In the genomic region with DNA sequence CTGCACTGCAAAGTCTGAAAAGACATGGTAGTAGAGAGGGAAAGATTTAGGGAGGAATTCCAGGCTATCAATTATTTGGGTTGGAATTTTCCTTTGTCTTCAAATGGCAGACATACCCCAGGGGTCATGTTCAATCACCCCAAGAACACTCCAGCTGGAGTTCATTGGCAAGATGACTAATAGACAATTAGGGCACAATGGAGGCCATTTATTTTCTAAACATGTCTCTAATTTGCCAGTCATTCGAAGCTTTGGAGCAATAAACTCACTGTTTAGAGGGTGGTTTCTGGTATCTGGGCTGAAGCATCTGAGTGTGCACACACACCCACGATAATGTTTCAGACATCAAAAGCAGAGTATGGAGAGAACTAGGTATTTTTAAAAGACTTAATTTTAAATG, we compare ENCODE assay signal across 11 mouse cellular contexts.
DNase-seq lines count a peak whose midpoint lies in the region; ATAC-seq lines count a peak whose summit lies in the region.
"Had no signal": no experiment of that assay in that cellular context is flagged by ENCODE, and none has a peak within 500 bp of the region (broad histone marks: within the 10 kb centered on the region; RNA-seq: fewer than 3 reads in every experiment).

No protein-coding gene starts in this region.

- no peak overlapping the region for H3K27ac ChIP-seq in kidney, embryonic 16.5 days (ENCODE audit: low read length)
- H3K27ac ChIP-seq in embryonic facial prominence, embryonic 10.5 days (replicated peaks), result no peak overlapping the region
- no peak overlapping the region for H3K27ac ChIP-seq in hindbrain, embryonic 15.5 days (replicated peaks)
- H3K27ac ChIP-seq in heart, embryonic 12.5 days (ENCODE audit: poor library complexity, severe bottlenecking), result no peak overlapping the region
- H3K27ac ChIP-seq: liver, embryonic 12.5 days had no signal

- DNase-seq in kidney, adult 9 months, result no peak
- DNase-seq in embryonic facial prominence, embryonic 10.5 days (ENCODE audit: low spot score), result peak; percentile 25
- peak; percentile 17 for DNase-seq in retina, postnatal 7 days (ENCODE audit: low read depth, low spot score)
- no peak for DNase-seq in adrenal gland, postnatal 10 days
- DNase-seq in gastrocnemius, adult 8-10 months (ENCODE audit: low spot score in 2 of 2), result no peak
- DNase-seq: lung, postnatal 14 days had no signal

- 15% methylated on average over 2 of the region's 2 CpGs for WGBS in kidney, embryonic 16.5 days
- 29% methylated on average over 2 of the region's 2 CpGs for WGBS in embryonic facial prominence, embryonic 10.5 days
- 27% methylated on average over 2 of the region's 2 CpGs for WGBS in hindbrain, embryonic 15.5 days
- 62% methylated on average over 2 of the region's 2 CpGs for WGBS in heart, embryonic 12.5 days

- no peaks in the 10 kb centered on the region for H3K9me3 ChIP-seq in kidney, embryonic 16.5 days (ENCODE audit: low read length)
- no peaks in the 10 kb centered on the region for H3K9me3 ChIP-seq in embryonic facial prominence, embryonic 10.5 days
- H3K9me3 ChIP-seq in hindbrain, embryonic 15.5 days, result no peaks in the 10 kb centered on the region
- no peaks in the 10 kb centered on the region for H3K9me3 ChIP-seq in heart, embryonic 12.5 days (replicated peaks)
- H3K9me3 ChIP-seq: liver, embryonic 12.5 days had no signal

- peak; percentile 49; the same call in 1 of the 2 replicates for ATAC-seq in kidney, embryonic 16.5 days (ENCODE audit: low FRiP score, low TSS enrichment)
- ATAC-seq in hindbrain, embryonic 15.5 days (ENCODE audit: low FRiP score, low read depth), result 0 out of 2 replicates have a peak, but pooled peaks have one; percentile 23
- no peak for ATAC-seq in heart, embryonic 12.5 days (ENCODE audit: insufficient number of reproducible peaks, low FRiP score)
- ATAC-seq: CD4-positive, CD25-positive, alpha-beta regulatory T cell, adult 4 months; liver, embryonic 12.5 days had no signal

- H3K4me2 ChIP-seq in kidney, embryonic 16.5 days (replicated peaks; ENCODE audit: low read depth, low read length), result no peak overlapping the region
- H3K4me2 ChIP-seq in hindbrain, embryonic 15.5 days, result no peak overlapping the region
- H3K4me2 ChIP-seq in heart, embryonic 12.5 days, result no peak overlapping the region
- H3K4me2 ChIP-seq: liver, embryonic 12.5 days had no signal

- H3K27me3 ChIP-seq in kidney, embryonic 16.5 days (ENCODE audit: insufficient read depth, low read length), result no peaks in the 10 kb centered on the region
- H3K27me3 ChIP-seq in embryonic facial prominence, embryonic 10.5 days (replicated peaks; ENCODE audit: low read depth, poor library complexity, severe bottlenecking), result no peaks in the 10 kb centered on the region
- H3K27me3 ChIP-seq in hindbrain, embryonic 15.5 days, result no peaks in the 10 kb centered on the region
- no peaks in the 10 kb centered on the region for H3K27me3 ChIP-seq in heart, embryonic 12.5 days (replicated peaks)
- H3K27me3 ChIP-seq: liver, embryonic 12.5 days had no signal

- H3K36me3 ChIP-seq in kidney, embryonic 16.5 days (ENCODE audit: insufficient read depth, low read length), result no peaks in the 10 kb centered on the region
- no peaks in the 10 kb centered on the region for H3K36me3 ChIP-seq in embryonic facial prominence, embryonic 10.5 days (replicated peaks)
- H3K36me3 ChIP-seq in hindbrain, embryonic 15.5 days, result no peaks in the 10 kb centered on the region
- no peaks in the 10 kb centered on the region for H3K36me3 ChIP-seq in heart, embryonic 12.5 days
- H3K36me3 ChIP-seq: liver, embryonic 12.5 days had no signal

- 0 out of 2 replicates have a peak, but pooled peaks cover 3% of the 10 kb centered on the region for H3K4me1 ChIP-seq in kidney, embryonic 16.5 days (ENCODE audit: insufficient read depth, low read length)
- H3K4me1 ChIP-seq in embryonic facial prominence, embryonic 10.5 days, result peaks cover 13% of the 10 kb centered on the region
- H3K4me1 ChIP-seq in hindbrain, embryonic 15.5 days (replicated peaks), result no peaks in the 10 kb centered on the region
- no peaks in the 10 kb centered on the region for H3K4me1 ChIP-seq in heart, embryonic 12.5 days (replicated peaks)
- H3K4me1 ChIP-seq: liver, embryonic 12.5 days had no signal

- no peak overlapping the region for H3K4me3 ChIP-seq in kidney, embryonic 16.5 days (ENCODE audit: low read length)
- H3K4me3 ChIP-seq in embryonic facial prominence, embryonic 10.5 days, result no peak overlapping the region
- no peak overlapping the region for H3K4me3 ChIP-seq in hindbrain, embryonic 15.5 days
- no peak overlapping the region for H3K4me3 ChIP-seq in heart, embryonic 12.5 days
- H3K4me3 ChIP-seq: liver, embryonic 12.5 days had no signal

- no peak overlapping the region for H3K9ac ChIP-seq in kidney, embryonic 16.5 days (replicated peaks; ENCODE audit: low read length)
- H3K9ac ChIP-seq in hindbrain, embryonic 15.5 days, result no peak overlapping the region
- H3K9ac ChIP-seq in heart, embryonic 12.5 days, result no peak overlapping the region
- H3K9ac ChIP-seq: liver, embryonic 12.5 days had no signal

Comparison
In these comparisons a context has a peak if more than half of its experiments do, and no peak if none do; other contexts are left out.
1. DNase-seq: peak in embryonic facial prominence, embryonic 10.5 days (single experiment) and retina, postnatal 7 days (single experiment); none in kidney, adult 9 months (single experiment), adrenal gland, postnatal 10 days (single experiment) and gastrocnemius, adult 8-10 months (0 of 2).